Mouse (Mus musculus) regulatory T cell (primary cell): Measurements from ENCODE around the gene Stk10.

Experiments
- in situ Hi-C: fragments of 300-600 bp; cut with MboI, MseI; formaldehyde crosslinking; loops from one replicate; pipeline ENCODE4 v1.15.1; 2025; ENCODE audit warnings: high pct_unique_total_duplicates

Stk10 gene

DNA sequence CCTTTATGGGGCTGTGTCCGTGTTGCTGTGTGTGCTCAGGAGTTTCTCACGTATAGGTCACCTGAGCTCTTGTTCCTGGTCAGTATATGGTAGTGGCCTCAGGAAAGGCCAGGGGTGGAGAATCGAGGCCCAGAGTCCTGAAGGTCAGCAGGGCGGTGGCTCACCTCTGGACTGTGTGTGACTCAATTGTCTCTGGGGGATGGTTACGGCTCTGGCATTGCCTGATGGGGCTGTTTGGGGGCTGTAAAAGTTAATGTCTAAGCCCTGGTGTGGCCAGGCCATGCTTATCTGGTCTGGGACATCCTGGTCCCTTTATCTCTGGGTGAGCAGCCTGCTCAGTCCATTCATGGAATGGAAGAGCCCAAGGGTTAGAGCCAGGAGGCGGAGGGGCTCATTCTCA, 33.1 kb downstream of the Stk10 start:
- in situ Hi-C loops: loop anchor here (10.0 to 25.0 kb wide), 2 partner anchors 541 to 1471 kb away; partner anchors contain the start of gene Lcp2

DNA sequence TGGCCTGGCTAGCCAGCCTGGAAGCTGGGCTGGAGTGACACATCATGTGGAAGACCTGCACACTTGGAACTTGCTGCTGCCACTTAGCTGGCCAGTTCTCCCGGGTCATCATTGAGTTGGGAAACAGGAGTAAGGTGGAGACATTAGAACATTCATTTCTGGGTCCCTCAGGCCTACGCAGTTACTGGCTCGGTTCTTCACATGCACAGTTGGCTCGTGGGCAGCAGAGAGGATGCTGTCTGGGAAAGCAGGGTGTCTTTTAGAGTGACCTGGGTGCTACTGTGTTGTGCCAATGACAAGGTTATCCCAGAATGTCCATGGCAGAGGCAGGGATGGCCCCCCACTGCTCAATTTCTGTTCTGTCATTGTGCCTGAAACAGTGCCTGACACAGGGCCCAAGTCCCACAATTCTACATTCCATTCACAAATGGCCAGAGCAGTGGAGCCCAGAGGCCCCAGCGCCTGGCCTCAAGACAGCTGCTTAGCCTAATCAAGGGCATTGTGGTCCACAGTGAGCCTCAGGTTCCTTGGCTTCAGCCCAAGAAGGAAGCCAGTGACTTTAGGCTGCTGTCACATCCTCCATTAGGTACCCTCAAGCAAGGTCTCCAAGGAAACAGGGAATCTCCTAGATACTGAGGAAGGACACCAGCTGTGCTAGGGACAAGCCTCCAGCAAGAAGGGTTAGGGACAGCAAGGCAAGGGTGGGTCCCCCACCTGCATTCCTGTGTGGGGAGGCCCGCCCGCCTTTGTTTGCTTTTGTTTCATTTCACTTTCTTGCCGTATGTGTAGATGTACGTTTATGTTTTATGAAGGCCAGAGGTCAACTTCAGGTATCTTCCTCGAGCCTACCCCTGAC, 34.1 kb downstream of the Stk10 start:
- in situ Hi-C loops: loop anchor here (10.0 to 25.0 kb wide), 2 partner anchors 542 to 1470 kb away; partner anchors contain the start of gene Lcp2

DNA sequence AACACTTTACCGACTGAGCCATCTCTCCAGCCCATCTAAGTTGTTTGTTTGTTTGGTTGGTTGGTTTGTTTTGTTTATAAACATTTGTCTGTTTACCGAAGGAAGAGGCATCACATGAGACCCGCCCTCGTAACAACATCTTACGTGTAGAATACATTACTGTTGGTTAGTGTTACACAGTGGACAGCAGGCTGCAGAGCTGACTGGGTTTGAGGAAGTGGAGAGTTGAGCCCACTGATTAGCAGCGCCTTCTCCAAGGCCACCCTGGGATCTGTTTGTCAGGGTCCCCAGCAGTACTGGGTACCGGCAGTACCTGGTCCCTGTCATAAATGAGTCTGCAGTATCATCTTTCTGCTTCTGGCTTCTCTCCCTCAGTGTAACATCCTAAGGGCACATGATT, 35.0 kb downstream of the Stk10 start:
- in situ Hi-C loops: loop anchor here (10.0 to 25.0 kb wide), 2 partner anchors 543 to 1469 kb away; partner anchors contain the start of gene Lcp2

DNA sequence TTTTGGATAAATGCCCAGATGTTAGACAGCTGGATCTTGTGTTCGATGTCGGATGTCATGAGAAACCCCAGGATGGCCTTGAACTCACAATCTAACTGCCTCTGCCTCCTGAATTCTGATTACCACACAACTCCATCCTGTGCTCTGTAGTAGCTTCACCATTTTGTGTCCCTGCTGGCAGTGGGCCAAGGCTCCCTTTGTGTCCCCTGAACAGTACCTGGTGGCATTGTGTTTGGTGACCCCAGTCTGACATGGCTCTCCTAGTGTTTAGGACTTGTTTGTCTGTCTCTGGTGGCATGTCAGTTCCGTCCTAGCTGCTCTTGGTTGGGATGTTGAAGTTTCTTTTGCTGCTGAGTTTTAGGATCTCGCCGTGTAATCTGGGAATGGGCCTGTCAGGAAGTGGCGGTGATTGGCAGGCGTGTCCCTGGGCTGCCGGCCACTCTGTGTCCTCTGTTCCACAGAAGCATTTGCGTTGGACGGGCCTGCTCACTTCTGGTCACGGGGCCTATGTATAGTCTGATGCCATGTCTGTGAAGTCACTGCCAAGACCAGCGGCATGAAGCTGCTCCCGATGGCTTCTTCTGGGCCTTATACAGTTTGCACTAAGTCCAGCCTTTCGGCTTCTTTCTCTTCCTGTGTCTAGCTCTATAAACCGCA, 35.7 kb downstream of the Stk10 start:
- in situ Hi-C loops: loop anchor here (10.0 to 25.0 kb wide), 2 partner anchors 544 to 1469 kb away; partner anchors contain the start of gene Lcp2

DNA sequence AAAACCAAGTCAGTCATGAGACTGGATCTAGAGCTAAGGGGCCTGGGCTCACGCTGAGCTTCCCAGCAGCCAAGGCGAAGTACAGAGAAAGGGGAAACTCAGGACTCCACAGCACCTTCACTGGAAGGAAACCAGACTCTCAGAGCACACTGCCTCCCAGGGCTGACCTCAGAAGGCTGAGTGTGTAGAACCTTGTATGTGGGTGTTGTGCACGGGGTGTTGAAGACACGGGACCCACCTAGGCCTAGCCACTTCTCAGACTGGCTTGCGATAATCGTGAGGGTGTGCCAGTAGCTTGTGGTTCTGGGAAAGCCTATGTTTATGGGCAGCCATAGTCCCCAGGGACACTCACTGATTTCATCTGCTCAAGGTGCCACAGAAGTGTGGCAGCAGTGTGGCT, 38.0 kb downstream of the Stk10 start:
- in situ Hi-C loops: loop anchor here (25.0 kb wide), 1 partner anchor 1466 kb away; the partner anchor contains the start of gene Lcp2

DNA sequence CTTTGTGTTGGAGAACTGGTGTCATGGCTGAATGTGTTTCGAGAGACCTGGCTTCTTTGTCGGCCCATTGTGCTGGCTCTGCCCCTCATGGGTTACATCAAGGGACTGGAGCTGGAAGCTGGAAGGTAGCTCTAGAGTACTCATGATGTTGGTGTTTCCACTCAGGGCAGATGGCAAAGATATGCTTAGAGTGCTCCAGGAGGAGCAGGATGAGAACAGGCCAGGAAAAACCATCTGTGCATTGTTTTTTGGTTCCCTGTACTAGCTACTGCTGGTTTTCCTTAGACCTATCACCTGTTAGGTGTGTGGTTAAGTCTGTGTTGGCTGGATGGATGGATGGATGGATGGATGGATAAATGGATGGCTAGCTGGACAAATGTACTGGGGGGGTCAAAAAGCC, 40.6 kb downstream of the Stk10 start:
- in situ Hi-C loops: loop anchor here (25.0 kb wide), 1 partner anchor 1464 kb away; the partner anchor contains the start of gene Lcp2

DNA sequence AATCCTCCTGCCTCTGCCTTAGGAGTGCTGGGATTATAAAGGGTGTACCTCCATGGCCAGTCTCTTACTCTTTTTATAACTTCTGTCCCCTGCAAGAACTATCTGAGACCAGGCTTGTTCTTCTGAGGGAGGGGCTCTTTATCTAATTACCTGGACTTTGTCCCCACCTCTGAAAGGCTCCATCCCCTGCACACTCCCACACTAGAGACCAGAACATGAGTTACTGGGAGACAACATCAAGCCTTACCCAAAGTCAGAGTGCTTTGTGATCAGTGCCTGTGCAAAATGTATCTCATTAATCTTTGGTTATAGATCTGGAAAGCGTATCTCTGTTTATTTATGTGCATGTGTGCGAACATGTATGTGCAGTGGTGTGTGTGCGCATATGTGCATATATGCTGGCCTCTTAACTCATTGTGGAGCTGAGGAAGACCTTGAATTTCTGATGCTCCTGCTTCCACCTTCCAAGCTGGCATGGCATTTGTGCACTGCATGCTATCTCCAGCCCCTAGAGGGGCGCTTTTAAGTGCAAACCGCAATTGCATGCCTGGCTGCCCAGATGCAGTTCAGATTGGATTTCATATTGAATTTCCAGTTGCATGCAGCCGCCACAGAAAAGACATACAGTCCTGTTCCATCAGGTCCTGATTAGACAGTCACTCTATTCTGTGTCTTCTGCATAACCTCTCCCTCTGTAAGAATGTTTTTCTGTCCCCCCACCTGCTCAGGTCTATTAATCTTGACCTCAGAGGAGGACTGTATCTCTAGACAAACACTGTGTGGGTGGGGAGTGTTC, 43.1 kb downstream of the Stk10 start:
- in situ Hi-C loops: loop anchor here (5.0 kb wide), 1 partner anchor 39 kb away; no protein-coding TSS in a partner anchor

DNA sequence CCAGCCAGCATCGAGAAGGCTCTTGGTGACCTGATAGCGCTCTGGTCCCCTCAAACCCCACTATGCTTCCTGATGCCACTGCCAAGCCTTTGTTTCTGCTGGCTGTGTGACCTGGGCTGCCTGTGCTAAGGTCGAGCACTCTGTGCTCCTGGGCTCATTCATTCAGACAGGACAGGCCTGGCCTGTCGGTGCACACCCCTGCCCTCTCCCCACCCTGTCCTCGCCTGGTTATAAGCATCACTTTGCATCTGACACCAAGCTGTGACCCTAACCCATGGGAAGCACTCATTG, 43.6 kb downstream of the Stk10 start:
- in situ Hi-C loops: loop anchor here (5.0 kb wide), 1 partner anchor 39 kb away; no protein-coding TSS in a partner anchor

DNA sequence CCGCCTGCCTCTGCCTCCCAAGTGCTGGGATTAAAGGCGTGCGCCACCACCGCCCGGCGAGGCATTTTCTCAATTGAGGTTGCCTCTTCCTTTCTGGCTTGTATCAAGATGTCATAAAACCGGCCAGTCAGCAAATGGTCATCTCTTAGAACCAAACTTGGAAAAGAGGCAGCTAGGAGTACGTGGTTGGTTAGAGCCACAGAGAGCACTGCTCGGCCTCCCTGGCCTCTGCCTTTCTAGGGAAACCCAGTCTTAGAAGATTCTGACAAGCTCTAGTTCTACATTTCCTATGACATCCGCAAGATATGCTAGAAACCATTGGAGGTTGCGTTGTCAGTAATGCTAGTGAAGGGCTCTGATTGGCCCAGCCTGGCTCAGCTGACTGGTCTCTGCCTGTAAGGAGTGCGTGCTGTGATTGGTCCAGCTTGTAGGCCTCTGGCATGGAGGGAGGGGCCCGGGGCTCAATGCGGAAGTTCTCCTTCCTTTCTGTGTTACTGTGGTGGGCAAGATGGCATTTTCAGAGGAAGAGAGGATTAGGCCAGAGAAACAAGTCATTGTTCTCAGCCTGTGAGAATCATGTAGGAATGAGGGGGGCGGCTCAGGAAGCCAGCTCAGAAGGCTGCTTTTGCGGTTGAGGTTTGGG, 47.3 kb downstream of the Stk10 start:
- in situ Hi-C loops: no loop called here

DNA sequence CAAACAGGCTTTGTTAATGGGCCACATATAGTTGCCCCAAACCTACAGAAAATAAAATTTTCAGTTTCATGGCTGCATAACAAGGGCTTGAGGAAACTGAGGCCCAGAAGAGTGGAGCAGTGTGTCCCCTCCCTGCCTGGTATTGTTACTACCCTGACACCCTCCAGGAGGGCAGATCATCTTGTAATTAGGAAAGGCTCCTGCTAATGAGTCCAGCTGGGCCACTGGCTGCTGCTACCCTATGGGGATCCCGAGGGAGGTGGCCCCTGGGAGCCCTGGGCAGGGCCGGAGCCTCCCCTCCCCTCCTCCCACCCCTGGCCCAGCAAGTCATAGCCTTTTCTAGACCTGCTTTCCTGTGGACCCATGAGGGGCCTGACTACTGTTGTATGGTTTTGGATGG, 47.9 kb downstream of the Stk10 start:
- in situ Hi-C loops: no loop called here

DNA sequence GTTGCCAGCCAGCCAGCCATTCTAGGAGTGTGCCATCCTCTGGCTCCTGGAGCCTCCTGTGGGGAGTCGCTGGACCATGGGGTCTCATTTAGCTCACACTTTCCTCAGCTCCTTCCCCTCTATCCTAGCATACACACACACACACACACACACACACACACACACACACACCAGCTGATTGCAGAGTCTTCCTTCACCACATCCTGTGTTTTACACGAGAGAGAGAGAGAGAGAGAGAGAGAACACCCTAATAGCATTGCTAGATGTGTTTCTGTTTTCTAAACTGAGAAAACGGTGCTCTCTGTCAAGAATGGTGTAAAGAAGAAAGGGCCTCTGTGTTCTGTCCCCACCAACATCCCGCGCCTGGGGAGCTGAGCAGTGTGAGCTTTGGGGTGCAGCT, 49.7 kb downstream of the Stk10 start:
- in situ Hi-C loops: no loop called here

DNA sequence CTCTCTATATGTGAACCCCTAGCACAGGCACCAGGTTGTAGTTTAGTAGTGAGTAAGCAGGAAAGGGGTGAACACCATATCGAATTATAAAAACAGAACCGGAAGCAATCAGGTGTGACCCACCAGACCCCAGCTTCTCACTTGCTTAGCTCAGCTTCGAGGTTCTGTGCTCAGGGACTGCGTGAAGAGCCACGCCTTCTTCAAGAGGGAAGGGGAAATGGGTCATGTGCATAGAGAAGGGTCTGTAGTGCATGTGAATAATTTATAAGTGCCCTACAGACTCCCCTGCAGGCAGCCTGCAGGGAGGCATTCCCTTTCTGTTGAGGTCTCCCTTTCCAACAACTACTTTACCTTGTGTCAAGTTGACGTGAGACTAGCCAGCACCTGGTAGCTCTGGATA, 52.9 kb downstream of the Stk10 start:
- in situ Hi-C loops: no loop called here

DNA sequence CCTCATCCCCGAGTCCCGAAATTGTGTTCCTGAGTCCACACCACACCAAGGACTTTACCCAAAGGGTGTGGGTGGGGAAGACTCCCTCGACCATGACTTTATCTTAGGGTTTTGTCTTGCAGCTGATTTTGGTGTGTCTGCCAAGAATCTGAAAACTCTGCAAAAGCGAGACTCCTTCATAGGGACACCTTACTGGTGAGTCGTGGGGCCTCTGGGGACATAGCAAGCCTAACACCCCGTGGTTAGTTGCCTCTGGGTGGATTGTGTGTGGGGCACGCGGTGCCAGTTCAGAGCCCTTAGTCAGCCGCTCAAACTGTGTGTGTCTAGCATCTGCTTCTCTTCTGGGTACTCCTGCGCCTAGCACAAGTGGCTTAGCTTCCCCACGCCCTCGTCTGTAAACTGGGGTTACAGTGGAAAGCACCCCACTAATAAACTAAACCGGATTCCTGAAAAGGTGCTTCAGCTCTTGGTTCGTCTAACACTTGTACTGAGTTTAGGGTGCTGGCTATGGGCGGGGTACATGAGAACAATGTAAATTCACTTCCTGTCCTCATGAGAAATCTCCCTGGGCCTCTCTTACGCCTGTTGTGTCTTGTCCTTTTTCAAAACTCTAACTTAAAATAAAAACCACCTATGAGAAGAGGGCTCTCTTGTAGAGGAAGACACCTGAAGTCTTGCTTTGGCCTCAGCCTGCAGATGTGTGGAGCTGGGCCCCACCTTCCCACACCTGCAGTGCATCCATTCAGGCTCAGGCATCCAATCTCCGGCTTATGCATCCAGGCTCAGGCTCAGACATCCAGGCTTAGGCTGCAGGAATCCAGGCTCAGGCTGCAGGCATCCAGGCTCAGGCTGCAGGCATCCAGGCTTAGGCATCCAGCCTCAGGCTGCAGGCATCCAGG, 54.3 kb downstream of the Stk10 start:
- in situ Hi-C loops: no loop called here

DNA sequence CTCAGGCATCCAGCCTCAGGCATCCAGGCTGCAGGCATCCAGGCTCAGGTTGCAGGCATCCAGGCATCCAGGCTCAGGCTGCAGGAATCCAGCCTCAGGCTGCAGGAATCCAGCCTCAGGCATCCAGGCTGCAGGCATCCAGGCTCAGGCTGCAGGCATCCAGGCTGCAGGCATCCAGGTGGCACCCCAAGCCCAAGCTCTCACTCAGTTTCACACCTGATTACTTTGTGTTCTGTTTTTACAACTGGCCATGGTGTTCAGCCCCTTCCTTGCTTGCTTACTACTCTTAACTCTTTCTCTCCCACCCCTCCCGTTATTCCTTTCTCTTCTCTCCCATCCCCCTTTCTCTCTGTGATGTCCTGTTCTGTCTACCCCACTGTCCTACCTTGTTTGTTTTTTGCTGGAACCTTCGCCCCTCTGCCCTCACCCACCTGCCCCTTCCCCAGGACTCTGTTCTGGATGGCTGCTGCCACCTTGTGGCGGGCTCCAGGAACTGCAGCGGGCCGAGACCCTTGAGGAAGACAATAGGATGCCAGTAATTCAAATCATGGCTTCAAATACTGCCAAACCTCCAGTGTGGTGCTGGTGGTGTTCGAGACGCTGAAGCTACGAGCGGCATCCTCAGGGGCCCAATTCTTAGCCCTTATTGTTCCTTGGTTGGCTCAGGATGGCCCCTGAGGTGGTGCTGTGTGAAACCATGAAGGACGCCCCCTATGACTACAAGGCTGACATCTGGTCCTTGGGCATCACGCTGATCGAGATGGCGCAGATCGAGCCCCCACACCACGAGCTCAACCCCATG, 55.2 kb downstream of the Stk10 start:
- in situ Hi-C loops: no loop called here

DNA sequence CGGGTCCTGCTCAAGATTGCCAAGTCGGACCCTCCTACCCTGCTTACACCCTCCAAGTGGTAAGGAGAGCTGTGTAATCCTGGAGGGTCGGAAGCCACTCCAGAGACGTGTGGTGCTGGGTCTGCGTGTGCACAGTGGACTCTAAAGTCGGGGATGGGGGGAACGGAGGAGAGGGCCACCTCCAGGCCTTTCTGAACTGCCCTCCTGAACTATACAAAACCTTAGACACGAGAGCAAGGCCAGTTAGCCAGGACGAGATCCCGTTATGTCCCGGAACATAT, 55.7 kb downstream of the Stk10 start:
- in situ Hi-C loops: no loop called here

DNA sequence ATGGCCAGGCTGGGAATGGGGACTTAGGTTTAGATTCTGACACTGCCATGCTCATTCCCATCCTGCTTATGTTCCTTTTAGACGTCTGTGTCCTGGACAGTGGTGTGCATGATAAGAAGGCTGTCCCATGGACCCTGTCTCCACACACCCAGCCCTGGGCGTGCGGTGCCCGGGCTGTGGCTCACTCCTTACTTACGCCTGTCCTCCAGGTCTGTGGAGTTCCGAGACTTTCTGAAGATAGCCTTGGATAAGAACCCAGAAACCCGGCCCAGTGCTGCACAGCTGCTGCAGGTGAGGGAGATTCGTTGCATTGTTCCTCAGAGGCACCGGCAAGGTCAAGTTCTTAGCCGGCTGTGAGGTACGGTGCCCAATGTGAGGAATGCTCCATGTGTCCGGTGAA, 56.1 kb downstream of the Stk10 start:
- in situ Hi-C loops: no loop called here

DNA sequence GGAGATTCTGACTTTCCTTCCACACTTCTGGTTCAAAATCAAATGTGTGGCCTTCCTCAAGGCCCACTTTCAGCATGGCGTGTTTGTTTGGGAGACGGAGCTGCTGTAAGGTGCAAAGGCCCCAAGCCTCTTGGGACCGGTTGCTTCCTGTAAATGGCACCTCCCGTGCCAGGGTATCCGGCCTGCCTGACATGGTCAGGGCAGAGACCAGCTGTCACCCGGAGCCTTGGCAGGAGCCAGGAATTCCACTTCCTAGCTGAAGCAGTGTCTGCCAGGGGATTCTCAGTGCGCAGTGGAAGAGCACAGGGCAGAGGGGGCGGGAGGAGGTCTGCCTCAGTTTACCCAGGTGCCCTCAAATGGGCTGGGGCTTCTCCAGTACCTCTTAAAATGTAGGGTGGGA, 56.7 kb downstream of the Stk10 start:
- in situ Hi-C loops: loop anchor here (5.0 to 10.0 kb wide), 2 partner anchors 142 to 245 kb away; partner anchors contain the start of gene Sh3pxd2b

DNA sequence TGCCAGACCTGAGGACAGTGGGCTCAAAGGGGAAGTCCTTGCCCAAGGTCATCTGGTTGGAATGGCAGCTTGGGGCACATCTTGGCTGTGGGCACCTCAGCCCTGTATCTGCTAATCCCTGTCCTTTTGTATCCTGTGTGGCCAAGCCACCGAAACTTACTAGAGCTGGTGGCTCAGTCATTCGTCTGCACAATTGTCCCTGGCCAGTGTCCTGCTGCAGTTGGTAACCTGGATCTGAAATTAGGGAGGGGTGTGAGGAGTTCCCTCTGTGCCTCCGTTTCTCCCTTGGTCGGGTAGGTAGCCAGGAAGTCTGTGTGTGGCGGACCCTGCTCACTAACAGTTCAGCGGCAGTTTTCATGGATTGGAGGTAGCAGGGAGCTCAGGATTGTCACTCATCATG, 57.1 kb downstream of the Stk10 start:
- in situ Hi-C loops: loop anchor here (5.0 to 10.0 kb wide), 2 partner anchors 143 to 245 kb away; partner anchors contain the start of gene Sh3pxd2b
